Mouse (Mus musculus): ENCODE results near the gene Prrt3.

Gene Prrt3

DNA sequence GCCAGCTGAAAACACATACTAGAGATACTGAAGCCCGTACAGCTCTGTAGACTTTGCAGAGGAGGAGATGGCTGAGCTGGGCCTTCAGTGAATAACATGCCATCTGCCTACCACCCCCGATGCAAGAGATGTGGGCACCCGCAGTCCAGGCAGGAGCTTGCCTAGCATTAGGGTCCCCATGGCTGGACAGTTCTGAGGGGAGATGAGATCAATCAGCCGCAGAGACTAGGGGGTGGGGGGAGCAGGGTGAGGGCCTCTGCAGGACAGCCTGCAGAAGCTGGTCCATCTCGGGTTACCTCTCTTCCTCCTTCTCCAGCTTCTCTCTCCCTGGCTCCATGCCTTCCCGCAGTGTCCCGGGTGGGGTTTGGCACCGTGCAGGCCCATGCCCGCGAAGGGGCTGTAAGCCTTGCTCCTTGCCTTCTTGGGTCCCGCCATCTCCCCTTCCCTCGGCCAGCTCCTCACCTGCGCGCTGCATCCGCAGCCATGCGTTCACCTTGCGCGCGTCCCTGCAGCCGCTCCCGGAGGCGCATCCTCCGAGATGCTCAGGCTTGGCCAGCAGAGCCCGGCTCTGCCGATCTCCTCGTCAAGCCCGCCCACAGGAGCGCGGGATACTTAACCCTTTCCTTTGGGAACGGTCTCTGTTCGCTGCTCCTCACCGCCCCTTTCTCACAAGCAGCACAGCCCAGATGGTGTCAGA, at the start of gene Prrt3:
Gene Prrt3, minus strand, starts transcription at position 544 of the 697 bp plus-strand sequence.
- in situ Hi-C loops (cut with MseI, MboI) = no loop called here

- in situ Hi-C loops (cut with MseI, MboI) = no loop called here
Measured at GRCm38 (mm10) chr6:113543906-113544481, 42.3 kb upstream of the Prrt3 start.

DNA sequence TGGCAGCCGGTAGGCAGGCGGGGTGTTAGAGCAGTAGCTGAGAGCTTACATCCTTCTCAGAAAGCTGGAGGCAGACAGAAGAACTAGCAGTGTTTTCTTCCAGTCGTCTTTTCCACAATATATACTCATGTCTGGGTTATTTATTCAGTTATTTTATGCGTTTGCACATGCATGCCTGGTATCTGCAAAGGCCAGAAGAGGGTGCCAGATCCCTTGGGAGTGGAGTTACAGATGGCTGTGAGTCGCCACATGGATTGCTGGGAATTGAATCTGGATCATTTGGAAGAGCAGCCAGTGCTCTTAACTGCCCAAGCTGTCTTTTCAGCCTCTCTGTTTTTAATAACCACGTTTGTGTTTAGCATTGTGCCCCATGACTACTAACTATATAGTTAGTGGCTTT, 39.9 kb upstream of the Prrt3 start:
- in situ Hi-C loops (cut with MseI, MboI) = no loop called here

DNA sequence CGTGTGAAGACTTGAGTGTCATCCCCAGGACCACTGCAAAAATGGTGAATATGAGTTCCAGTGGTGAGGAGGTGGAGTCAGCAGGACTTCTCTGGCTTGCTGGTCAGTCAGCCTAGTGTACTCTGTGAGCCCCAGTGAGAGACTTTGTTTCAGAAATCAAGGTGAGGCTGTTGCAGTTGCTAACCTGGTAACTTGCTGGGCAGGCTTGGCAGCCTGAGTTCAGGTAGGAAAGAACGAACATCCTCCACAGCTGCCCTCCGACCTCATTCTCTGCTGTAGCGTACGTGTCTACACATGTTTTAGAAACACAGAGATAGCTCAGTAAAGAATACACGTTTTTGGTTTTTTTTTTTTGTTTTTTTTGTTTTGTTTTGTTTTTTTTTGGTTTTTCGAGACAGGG, 33.2 kb upstream of the Prrt3 start:
- in situ Hi-C loops (cut with MseI, MboI) = no loop called here

- in situ Hi-C loops (cut with MseI, MboI) = no loop called here
Measured at GRCm38 (mm10) chr6:113531840-113532404, 30.2 kb upstream of the Prrt3 start.

DNA sequence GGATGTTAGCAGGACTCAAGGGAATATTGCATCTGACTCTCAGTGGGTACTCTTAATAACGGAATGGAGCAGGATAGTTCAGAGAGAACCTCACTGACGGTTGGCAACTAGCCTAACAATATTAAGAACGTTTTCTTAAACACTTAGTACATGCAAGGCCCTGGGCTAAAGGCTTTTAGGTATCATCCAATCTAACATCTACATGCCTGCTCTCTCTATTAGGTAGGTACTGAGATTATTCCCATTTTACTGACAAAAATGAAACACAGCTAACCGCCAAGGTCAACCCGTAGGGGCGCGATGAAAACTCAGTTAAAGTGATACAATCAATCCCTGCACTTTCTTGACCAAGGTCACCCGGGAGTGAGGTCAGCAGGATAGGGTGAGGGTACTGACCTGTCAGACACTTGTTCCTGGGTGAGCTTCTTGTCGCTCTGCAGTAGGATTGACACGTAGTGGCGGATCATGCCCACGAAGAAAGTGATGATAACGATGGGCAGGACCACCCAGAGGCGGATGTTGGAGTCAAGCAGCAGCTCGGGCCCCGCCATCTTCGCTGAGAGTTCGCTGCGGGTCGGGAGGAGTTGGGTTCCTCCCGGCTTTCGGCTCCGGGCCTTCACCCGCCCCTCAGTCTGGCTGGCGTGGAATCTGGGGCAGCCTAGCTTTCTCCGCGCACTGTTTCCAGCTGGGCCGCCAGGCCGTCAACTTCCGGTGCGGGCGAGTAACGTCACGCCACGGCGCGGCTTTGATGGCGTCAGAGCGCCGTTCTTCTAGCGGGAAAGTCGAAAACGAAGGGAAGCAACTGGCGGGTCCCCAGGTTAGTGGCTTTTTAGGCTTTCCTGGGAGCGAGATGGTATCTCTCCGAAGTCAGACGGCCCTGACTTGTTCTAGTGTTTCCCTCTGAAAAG, 29.5 kb upstream of the Prrt3 start, which contains the start of the genes Emc3 and Fancd2:
Gene Emc3, minus strand, starts transcription at position 721 of the 908 bp plus-strand sequence.
Gene Fancd2, plus strand, starts transcription at position 751 of the 908 bp plus-strand sequence.
- in situ Hi-C loops (cut with MseI, MboI) = no loop called here

DNA sequence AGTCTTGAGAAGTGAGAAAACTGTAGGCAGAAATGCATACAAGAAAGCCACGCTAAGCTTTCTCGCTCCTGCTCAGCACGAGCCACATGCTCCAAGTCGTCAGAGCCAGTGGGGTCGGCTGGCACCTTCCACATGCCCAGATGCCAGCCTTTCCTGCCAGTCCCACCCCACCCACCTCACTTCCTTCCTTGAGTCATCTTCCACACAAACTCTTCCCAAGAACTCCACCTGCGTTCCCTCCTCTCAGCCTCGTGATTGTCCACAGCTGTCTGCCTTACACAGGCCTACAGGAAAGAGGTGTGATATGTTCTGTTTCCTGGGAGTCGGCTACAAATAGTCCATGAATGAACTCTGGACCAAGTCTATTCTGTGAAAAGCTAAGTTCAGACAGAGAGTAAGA, 21.7 kb upstream of the Prrt3 start:
- in situ Hi-C loops (cut with MseI, MboI) = no loop called here

DNA sequence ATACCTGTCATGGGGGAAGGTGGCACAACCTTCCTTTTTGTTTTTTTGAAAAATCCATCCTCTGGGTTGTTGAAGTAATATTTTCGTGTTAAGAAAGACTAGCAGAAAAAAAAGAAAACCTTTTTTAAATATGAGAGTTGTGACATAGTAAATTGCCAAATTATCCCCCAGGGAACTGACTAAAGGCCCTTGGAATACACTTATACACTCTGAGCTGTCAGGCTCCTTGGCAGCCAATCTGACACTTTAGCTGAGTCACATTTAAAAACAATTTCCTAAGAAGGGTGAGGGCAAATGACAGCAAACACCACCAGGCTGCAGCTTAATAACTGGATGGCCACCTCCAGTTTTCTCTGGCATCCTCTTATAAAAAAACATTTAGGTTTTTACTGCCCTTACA, 20.6 kb upstream of the Prrt3 start:
- in situ Hi-C loops (cut with MseI, MboI) = no loop called here

DNA sequence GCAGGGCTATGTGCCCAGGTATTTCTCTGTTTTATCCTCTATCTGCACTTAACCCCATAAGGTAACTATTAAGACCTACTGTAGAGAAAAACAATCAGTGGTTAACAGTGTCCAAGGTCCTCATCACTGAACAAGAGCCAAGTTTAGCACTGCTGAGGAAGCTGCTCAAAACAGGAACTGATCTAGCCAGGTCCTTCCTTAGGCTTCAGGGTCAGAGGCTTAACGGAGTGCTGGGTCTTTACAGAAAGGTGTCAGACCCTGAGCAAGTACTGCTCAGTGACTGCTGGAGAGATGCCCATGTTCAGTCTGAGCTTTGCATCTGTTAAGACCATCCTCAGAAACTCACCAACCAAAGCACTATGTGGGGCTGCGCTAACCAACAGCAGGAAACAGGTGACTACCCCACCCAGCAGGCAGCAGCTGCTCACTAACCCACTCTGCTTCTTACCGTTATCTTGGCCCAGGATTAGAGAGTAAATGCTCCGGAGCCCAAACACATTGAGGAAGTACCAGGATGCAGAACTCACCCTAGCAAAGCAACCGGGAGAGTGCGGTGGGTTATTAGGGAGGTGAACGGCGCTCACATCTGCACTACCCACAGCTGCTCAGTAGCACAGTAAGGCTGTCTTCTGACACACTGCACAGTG, 15.8 kb upstream of the Prrt3 start:
- in situ Hi-C loops (cut with MseI, MboI) = no loop called here

DNA sequence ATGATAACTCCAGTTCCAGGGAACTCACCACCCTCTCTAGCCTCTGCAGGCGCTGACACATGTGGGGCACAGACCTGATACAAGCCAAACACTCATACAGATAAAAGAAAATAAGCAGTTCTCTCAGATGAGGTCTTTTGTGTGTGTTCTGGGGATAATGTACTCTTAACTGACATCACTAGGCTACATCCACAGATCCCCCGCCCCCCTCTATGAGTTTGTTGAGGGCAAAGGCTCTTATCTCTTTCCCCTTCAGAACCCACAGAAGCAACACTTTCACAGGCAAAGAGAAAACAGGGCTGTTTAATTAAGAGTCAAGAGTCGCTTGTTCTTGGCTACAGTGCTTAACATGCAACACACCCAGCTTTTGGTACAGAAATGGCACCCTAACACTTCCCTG, 12.9 kb upstream of the Prrt3 start:
- in situ Hi-C loops (cut with MseI, MboI) = no loop called here

- in situ Hi-C loops (cut with MseI, MboI) = no loop called here
Measured at GRCm38 (mm10) chr6:113513944-113514343, 12.2 kb upstream of the Prrt3 start.

GRCm38 (mm10) chr6:113508947-113509280, 7.2 kb upstream of the Prrt3 start:
- in situ Hi-C loops (cut with MseI, MboI) = no loop called here

DNA sequence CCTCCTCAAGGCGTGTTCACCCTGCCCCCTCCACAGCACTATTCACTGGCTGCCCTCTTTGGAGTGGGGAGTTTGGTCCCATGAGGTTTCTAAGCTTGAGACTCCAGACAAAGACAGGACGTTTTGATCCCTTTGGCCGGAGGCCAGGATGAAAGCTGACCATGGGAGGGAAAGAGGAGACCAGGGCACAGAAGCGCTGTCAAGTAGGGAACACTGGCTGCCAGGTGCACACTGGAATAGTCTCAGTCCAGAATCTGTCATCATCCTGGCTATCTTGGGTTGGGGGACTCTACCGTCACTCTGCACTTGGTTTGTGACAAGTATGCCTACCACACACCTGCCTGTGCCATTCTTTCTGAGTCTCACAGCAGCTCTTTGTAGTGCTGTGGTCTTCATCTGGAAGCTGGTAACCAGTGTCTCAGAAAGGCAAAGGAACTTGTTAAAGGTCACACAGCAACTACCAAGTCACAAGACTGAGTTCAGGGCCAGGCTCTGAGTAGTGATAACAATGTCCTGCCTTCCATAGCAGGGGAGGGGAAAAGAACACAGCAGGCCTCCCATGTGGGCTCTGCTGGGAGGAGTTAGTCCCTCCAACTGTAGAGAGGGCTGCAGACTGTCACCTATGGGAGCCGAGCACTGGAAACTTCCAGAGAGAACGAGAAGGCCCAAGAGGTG, 6.7 kb upstream of the Prrt3 start:
- in situ Hi-C loops (cut with MseI, MboI) = no loop called here

- in situ Hi-C loops (cut with MseI, MboI) = no loop called here
Measured at GRCm38 (mm10) chr6:113507130-113507529, 5.4 kb upstream of the Prrt3 start.

- in situ Hi-C loops (cut with MseI, MboI) = no loop called here
Measured at GRCm38 (mm10) chr6:113505689-113506088, 4.0 kb upstream of the Prrt3 start.

GRCm38 (mm10) chr6:113502801-113503200, 1.1 kb upstream of the Prrt3 start:
- in situ Hi-C loops (cut with MseI, MboI) = no loop called here

GRCm38 (mm10) chr6:113499346-113499745, 2.4 kb downstream of the Prrt3 start:
- in situ Hi-C loops (cut with MseI, MboI) = no loop called here

GRCm38 (mm10) chr6:113495071-113495675, 6.6 kb downstream of the Prrt3 start:
- in situ Hi-C loops (cut with MseI, MboI) = no loop called here

GRCm38 (mm10) chr6:113494258-113494788, 7.4 kb downstream of the Prrt3 start:
- in situ Hi-C loops (cut with MseI, MboI) = no loop called here

- in situ Hi-C loops (cut with MseI, MboI) = no loop called here
Measured at GRCm38 (mm10) chr6:113492101-113492864, 9.4 kb downstream of the Prrt3 start.

Measured in mouse trophoblast stem cell (cell line).